Mouse (Mus musculus) testis, adult 2 months (tissue): ENCODE measurements at regions not wholly inside any gene's neighbourhood (a gene's known extent, or its start where the extent isn't known, plus 50 kb on each side); places are given as distances from the start of the nearest gene placed in this dataset.

ENCODE experiments used
- H3K27ac ChIP-seq: fragments of 200-500 bp; 2 replicates; pipeline ENCODE4 v1.5.1; 2012; ENCODE audit warnings: low read depth, low read length; ENCODE audit not compliant: control insufficient read depth, insufficient read depth
- H3K27me3 ChIP-seq: fragments of 200-500 bp; 2 replicates; pipeline ENCODE4 v1.6.1; 2012; ENCODE audit warnings: mild to moderate bottlenecking, low read length, moderate library complexity; ENCODE audit not compliant: control insufficient read depth, insufficient read depth
- H3K36me3 ChIP-seq: fragments of 200-500 bp; 2 replicates; pipeline ENCODE4 v1.6.1; 2012; ENCODE audit warnings: mild to moderate bottlenecking, low read length; ENCODE audit not compliant: control insufficient read depth, insufficient read depth
- H3K4me1 ChIP-seq: fragments of 200-500 bp; 2 replicates; pipeline ENCODE4 v1.6.1; 2012; ENCODE audit warnings: low read length; ENCODE audit not compliant: control insufficient read depth, insufficient read depth
- H3K4me3 ChIP-seq: fragments of 200-500 bp; 2 replicates; pipeline ENCODE4 v1.5.1; 2012; ENCODE audit warnings: low read depth, mild to moderate bottlenecking, low read length, moderate library complexity, mixed read lengths; ENCODE audit not compliant: control insufficient read depth
- CTCF ChIP-seq: fragments of 200-500 bp; IDR thresholded peaks from 2 replicates; pipeline ENCODE4 v1.5.1; 2012; ENCODE audit warnings: low read depth, mild to moderate bottlenecking, inconsistent platforms, low read length, moderate library complexity; ENCODE audit not compliant: control insufficient read depth, insufficient read depth, insufficient replicate concordance
- POLR2A ChIP-seq: fragments of 200-500 bp; IDR thresholded peaks from 2 replicates; pipeline ENCODE4 v1.6.1; 2012; ENCODE audit warnings: low read depth, mild to moderate bottlenecking, inconsistent platforms, low read length, moderate library complexity; ENCODE audit not compliant: control insufficient read depth

- no peaks in the 10 kb centered on the region for H3K4me1 ChIP-seq
- no peaks in the 10 kb centered on the region for H3K27me3 ChIP-seq
- no peaks in the 10 kb centered on the region for H3K36me3 ChIP-seq
- H3K27ac ChIP-seq: no peak overlapping the region
- H3K4me3 ChIP-seq: no peak overlapping the region
- TF ChIP-seq POLR2A (no peak), CTCF (no peak)
Observed at GRCm38 (mm10) chr3:41137931-41138330, 55.1 kb upstream of the Pgrmc2 start.

GRCm38 (mm10) chr3:41132889-41133288, 50.0 kb upstream of the Pgrmc2 start:
- no peak overlapping the region for H3K27ac ChIP-seq
- H3K27me3 ChIP-seq: no peaks in the 10 kb centered on the region
- no peak overlapping the region for H3K4me3 ChIP-seq

More at GRCm38 (mm10) chr3:41132889-41133288, 50.0 kb upstream of the Pgrmc2 start:
- Histone ChIP-seq H3K4me1 (no peaks in the 10 kb centered on the region; the same call in 1 of the 2 replicates), H3K36me3 (no peaks in the 10 kb centered on the region)
- no peak for TF ChIP-seq POLR2A
- no peak for TF ChIP-seq CTCF
